Mouse (Mus musculus) olfactory bulb, adult 2 months (tissue): ENCODE results near the gene Gucy1b1. TPM values are rescaled to one million over a fixed set of nuclear protein-coding genes. Genes with fewer than 3 reads are reported as not detected.

ENCODE experiments used
- H3K27ac ChIP-seq: fragments of 200-500 bp; 2 replicates; pipeline ENCODE4 v1.5.1; 2012; ENCODE audit warnings: low read depth, low read length; ENCODE audit not compliant: insufficient read depth
- H3K4me1 ChIP-seq: fragments of 200-500 bp; 2 replicates; pipeline ENCODE4 v1.6.1; 2012; ENCODE audit warnings: low read length; ENCODE audit not compliant: control insufficient read depth, insufficient read depth
- H3K4me3 ChIP-seq: fragments of 200-500 bp; 2 replicates; pipeline ENCODE4 v1.5.1; 2012; ENCODE audit warnings: mild to moderate bottlenecking, low read depth, low read length, moderate library complexity; ENCODE audit not compliant: insufficient read depth
- CTCF ChIP-seq: fragments of 200-500 bp; IDR thresholded peaks from 2 replicates; pipeline ENCODE4 v1.5.1; 2012; ENCODE audit warnings: low read depth, mild to moderate bottlenecking, low read length, moderate library complexity; ENCODE audit not compliant: insufficient read depth
- POLR2A ChIP-seq: fragments of 200-500 bp; IDR thresholded peaks from 2 replicates; pipeline ENCODE4 v1.6.1; 2012; ENCODE audit warnings: mild to moderate bottlenecking, low read depth, low read length, moderate library complexity; ENCODE audit not compliant: insufficient read depth
- WGBS: fragments of 180-500 bp; shearing (Covaris S2); methylation state at CpG from one replicate; pipeline ENCODE4 v1.1.7; 2018; 5-methylcytosine and 5-hydroxymethylcytosine counted together
- polyA plus RNA-seq: library from polyadenylated mRNA; stranded (reverse); fragments of >200 nt; gene quantifications from 2 replicates; pipeline ENCODE4 v1.2.4, GENCODE M21; 2012; ENCODE audit warnings: low replicate concordance; ENCODE audit not compliant: missing spikeins, insufficient read depth, insufficient read length

The Gucy1b1 gene
- polyA plus RNA-seq, 1 experiment = 158 TPM

DNA sequence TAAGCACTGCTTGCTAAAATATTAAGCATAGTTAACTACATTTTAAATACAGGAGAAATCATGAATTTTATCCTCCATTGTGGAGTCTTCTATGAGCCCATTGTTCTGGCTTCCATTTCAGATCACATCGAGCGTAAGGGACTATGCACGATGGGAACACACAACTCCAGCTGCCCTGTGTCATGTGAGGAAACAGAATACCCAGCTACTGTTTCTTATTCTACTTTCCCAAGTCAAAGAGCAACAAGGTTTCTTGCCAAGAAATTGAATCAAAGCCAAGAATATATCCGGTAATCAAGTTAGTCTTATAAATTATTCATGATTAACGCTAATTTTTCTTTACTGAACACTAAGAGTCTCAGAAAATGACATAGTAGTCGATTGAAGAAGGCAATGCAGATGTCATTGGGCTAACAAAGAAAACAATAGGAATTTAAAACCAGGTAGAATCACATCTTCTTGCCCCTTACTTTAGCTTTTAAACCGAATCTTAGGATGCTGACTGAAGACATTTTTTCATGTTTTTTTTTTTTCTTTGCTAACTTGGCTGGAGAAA lies 60.3 kb downstream of the Gucy1b1 start:
- H3K4me1 ChIP-seq = no peaks in the 10 kb centered on the region
- 24% methylated on average over 7 of the region's 7 CpGs for WGBS
- no peak overlapping the region for H3K4me3 ChIP-seq
- no peak overlapping the region for H3K27ac ChIP-seq
- no peak for TF ChIP-seq CTCF
- TF ChIP-seq POLR2A = no peak

DNA sequence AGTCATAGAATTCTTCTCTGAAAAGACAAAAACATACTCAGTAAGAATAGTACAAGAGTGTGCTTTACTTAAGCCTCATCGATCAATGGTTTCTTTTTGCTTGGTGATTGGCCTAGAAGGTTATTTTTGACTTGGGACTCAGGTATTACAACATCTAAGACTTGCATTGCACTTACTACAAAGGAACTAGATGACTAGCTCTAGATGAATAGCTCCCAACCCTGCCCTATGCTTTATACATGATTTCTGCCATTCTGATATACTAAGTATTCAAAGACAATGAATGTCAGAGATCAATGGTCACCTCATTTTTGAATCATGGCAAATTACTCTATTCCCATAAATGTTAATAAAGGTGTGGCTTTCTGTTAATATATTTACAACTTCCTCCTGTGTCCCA lies 67.5 kb downstream of the Gucy1b1 start:
- WGBS = 93% methylated on average over 1 of the region's 1 CpGs
- TF ChIP-seq CTCF (no peak), POLR2A (no peak)
- H3K4me1 ChIP-seq = no peaks in the 10 kb centered on the region
- no peak overlapping the region for H3K4me3 ChIP-seq
- no peak overlapping the region for H3K27ac ChIP-seq

DNA sequence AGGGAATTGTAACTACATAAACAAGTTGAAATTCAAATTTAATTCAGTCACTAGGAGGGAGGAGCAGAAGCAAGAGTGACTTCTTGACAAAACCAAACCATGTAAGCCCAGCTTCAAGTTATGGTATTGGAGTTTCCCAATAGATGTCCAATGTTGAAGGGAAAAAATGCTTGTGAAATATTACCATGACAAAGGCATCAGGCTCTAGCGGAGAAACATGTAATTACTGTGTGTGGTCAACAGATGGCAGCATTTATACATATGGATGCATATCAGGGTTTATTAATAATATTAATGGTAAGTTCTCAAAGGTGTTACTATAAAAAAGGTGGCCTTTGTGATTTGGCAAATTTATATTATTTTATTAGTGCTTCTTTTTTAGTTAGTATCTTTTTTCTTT lies 78.5 kb downstream of the Gucy1b1 start:
- WGBS = 3% methylated on average over 1 of the region's 1 CpGs
- no peak overlapping the region for H3K4me3 ChIP-seq
- H3K27ac ChIP-seq = no peak overlapping the region
- TF ChIP-seq POLR2A (no peak), CTCF (no peak)
- no peaks in the 10 kb centered on the region for H3K4me1 ChIP-seq

DNA sequence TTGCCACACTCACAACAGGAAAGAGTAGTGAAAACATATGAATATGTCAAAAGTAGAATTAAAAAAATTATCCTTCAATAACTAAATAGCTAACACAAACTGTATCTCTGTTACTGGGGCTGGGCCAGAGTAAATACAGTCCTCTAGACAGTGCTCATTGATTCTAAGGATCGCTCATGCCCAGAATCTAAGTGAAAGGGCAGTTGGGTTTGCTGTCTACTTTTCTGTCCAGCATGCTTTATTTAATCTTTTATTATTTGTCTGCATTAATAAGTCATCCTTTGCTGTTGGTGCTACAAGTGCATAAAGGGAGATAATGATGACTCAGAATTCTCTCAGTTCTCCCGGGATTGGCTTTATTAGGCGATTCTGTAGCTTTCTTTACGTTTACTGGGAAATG lies 79.1 kb downstream of the Gucy1b1 start:
- Histone ChIP-seq H3K4me3 (no peak overlapping the region), H3K27ac (no peak overlapping the region), H3K4me1 (no peaks in the 10 kb centered on the region)
- no peak for TF ChIP-seq CTCF
- no peak for TF ChIP-seq POLR2A
- 39% methylated on average over 4 of the region's 4 CpGs for WGBS

DNA sequence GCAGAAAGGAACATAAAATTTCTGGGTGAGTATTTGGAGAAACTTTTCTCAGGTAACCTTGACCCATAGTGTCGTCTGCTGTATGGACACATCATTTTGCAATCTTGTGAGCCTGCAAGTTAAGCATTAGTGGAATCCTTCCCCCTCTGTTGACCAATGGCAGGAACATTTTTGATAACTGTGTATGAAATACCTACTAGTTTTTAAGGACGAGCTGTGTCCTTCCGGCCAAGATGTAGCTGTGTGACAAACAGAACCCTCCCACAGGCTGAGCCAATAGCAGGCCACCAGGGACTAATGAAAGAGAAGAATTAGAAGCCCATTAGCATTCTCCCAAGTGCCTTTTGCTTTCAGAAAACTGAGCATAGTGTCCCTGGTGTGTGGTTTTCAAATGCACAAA lies 84.0 kb downstream of the Gucy1b1 start:
- Histone ChIP-seq H3K4me3 (no peak overlapping the region), H3K27ac (no peak overlapping the region), H3K4me1 (no peaks in the 10 kb centered on the region)
- no peak for TF ChIP-seq POLR2A
- no peak for TF ChIP-seq CTCF
- WGBS = 63% methylated on average over 3 of the region's 3 CpGs

DNA sequence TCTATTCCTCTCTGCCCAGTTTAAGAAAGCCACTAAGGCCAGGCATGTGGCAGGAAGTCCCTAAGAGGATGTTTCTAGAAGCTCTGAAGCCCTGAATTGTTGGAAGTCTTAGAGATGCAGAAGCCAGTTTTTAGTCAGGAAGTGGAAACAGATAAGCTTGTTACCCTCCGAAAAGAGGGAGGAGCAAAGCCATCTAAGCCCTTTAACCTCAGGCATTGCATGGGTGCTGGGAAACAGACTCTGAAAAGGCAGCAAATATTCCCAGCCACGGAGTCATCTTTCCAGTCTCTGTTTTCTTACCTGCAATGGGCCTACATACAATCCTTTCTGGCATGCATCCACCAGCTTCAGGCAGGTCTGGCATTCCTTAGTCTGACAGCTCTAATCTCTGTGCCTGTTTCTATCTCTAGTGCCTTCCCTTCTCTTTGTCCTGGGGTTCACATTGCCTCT lies 84.8 kb downstream of the Gucy1b1 start:
- Histone ChIP-seq H3K27ac (no peak overlapping the region), H3K4me1 (no peaks in the 10 kb centered on the region), H3K4me3 (no peak overlapping the region)
- 66% methylated on average over 2 of the region's 2 CpGs for WGBS
- TF ChIP-seq CTCF (no peak), POLR2A (no peak)

DNA sequence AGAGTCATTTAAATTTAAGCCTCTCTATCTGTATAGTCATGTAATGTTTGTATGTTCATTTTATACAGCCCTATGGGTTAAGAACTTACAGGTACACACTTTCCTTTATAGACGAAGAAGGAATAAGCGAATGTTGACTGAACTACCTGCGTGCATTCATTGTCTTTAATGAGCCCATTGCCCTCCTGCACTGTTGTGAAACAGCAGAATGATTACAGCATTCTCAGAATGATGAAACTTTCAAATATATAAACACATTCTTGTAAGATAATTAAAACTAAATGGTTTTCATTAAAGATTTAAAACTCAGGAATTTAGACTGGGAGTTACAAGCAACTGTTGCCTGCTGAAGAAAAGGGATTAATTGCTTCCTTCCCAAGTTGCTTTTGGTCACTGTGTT lies 86.9 kb downstream of the Gucy1b1 start:
- TF ChIP-seq POLR2A (no peak), CTCF (no peak)
- no peak overlapping the region for H3K4me3 ChIP-seq
- H3K4me1 ChIP-seq = no peaks in the 10 kb centered on the region
- H3K27ac ChIP-seq = no peak overlapping the region
- 96% methylated on average over 3 of the region's 3 CpGs for WGBS

DNA sequence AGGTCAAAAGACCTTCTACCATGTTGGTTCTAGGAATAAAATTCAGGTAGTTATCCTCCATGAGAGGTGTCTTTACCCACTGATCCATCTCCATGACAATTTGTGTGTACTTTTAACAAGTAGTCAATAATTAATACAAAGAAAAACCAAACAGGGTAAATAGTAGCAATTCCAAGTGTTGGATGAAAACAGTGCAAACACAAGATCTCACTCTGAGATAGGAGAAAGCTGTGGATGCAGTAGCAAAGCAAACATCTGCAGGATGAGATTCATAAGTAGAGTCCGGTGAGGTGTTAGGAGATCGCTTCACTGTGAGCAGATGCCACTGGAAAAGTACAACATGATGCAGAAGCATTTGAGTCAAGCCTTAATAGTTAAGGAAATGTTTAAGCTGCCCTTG lies 88.4 kb downstream of the Gucy1b1 start:
- no peaks in the 10 kb centered on the region for H3K4me1 ChIP-seq
- TF ChIP-seq POLR2A (no peak), CTCF (no peak)
- H3K27ac ChIP-seq = no peak overlapping the region
- 95% methylated on average over 2 of the region's 2 CpGs for WGBS
- H3K4me3 ChIP-seq = no peak overlapping the region

DNA sequence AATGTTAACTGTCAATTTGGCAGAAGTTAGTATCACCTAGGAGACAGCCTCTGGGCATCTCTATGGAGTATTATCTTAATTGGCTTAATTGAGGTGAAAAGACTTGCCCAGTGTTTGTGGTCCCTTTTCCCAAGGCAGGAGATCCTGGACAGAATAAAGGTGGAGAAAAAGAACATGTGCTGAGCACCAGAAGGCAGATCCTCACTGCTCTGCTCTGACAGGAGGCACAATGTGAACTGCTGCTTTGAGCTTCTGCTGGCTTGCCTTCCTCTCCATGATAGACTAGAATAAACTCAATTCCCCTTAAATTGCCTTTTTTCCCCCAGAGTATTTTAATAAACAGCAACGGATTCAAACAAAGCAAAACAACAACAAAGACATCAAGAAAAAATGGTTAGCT lies 89.4 kb downstream of the Gucy1b1 start:
- no peak overlapping the region for H3K27ac ChIP-seq
- 40% methylated on average over 1 of the region's 1 CpGs for WGBS
- TF ChIP-seq CTCF (no peak), POLR2A (no peak)

DNA sequence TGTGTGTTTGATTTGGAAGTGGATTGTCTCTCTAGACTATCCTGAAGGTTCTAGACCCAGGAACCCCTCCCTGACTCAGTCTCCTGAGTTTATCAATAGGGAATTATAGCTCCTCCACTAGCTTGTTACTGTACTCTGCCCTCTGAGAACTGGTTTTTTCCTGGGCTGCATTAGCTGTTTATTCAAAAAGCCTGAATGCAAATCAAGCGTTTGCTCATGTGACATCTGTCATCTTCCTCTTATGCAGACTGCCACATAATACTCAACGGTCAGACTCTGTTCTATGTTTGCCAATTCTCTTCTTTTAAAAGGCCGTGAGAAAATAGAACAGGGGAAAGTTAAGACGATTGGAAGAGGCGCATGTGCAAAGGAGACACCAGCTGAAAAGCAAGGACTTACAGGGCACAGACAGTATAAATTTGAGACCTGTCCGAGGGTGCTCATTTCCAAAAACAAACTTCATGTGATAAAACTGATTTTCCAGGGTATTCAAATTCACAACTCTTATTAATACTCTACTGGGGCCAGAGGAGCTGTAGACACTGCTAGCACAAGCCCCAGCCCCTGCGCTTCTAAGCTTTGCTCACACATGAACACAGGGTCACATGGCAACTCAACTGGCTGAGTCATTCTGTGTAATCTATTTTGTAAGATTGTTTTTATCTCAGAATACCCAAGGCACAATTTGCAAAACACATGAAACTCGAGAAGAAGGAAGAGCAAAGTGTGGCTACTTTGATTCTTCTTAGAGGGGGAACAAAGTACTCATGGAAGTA lies 91.2 kb downstream of the Gucy1b1 start:
- H3K27ac ChIP-seq = no peak overlapping the region
- TF ChIP-seq POLR2A (no peak), CTCF (no peak)
- no peak overlapping the region for H3K4me3 ChIP-seq
- 67% methylated on average over 8 of the region's 8 CpGs for WGBS
- no peaks in the 10 kb centered on the region for H3K4me1 ChIP-seq

More for the DNA sequence above, 89.4 kb downstream of the Gucy1b1 start:
- Histone ChIP-seq H3K4me1 (no peaks in the 10 kb centered on the region), H3K4me3 (no peak overlapping the region)

Other genes with a start within 250 kb of the Gucy1b1 start
- gene Ctso, start 142.1 kb downstream of the Gucy1b1 start, polyA plus RNA-seq = not detected in 2 replicates
- not detected in 2 replicates for gene Tdo2, start 98.5 kb downstream of the Gucy1b1 start, polyA plus RNA-seq
- gene Asic5, start 92.4 kb downstream of the Gucy1b1 start, polyA plus RNA-seq = not detected in 2 replicates
- not detected in 2 replicates for gene Gucy1a1, start 71.1 kb upstream of the Gucy1b1 start, polyA plus RNA-seq